Mouse (Mus musculus) ZHBTc4 (cell line): ENCODE measurements around the gene Pikfyve.
A peak's percentile ranks its signal among the peaks of the same experiment; 100 is the strongest.
"Not testable (repeated sequence)": the region's sequence is repeated elsewhere in the genome, so short reads cannot be mapped to it uniquely, and the experiment has no call there.

Source experiments
- DNase-seq: peaks from one replicate; pipeline ENCODE4 v3.0.0-alpha.2; 2011; ENCODE audit warnings: low read depth, low spot score

Pikfyve gene

GRCm38 (mm10) chr1:65185011-65185410, 1.5 kb upstream of the Pikfyve start:
- no peak for DNase-seq

GRCm38 (mm10) chr1:65185524-65186205, 818 bp upstream of the Pikfyve start:
- peak; percentile 26 for DNase-seq

GRCm38 (mm10) chr1:65187074-65187430, 569 bp downstream of the Pikfyve start:
- no peak for DNase-seq

GRCm38 (mm10) chr1:65190172-65190571, 3.7 kb downstream of the Pikfyve start:
- no peak for DNase-seq

- DNase-seq, result no peak
Measured at GRCm38 (mm10) chr1:65193226-65193625, 6.7 kb downstream of the Pikfyve start.

GRCm38 (mm10) chr1:65198425-65198824, 11.9 kb downstream of the Pikfyve start:
- DNase-seq, result no peak

- DNase-seq, result no peak
Measured at GRCm38 (mm10) chr1:65198861-65199260, 12.4 kb downstream of the Pikfyve start.

GRCm38 (mm10) chr1:65204299-65204698, 17.8 kb downstream of the Pikfyve start:
- DNase-seq, result no peak

GRCm38 (mm10) chr1:65213214-65213613, 26.7 kb downstream of the Pikfyve start:
- DNase-seq, result peak; percentile 5

GRCm38 (mm10) chr1:65217567-65217966, 31.1 kb downstream of the Pikfyve start:
- DNase-seq, result no peak

GRCm38 (mm10) chr1:65217972-65218371, 31.5 kb downstream of the Pikfyve start:
- DNase-seq, result no peak

- DNase-seq, result no peak
Measured at GRCm38 (mm10) chr1:65223654-65224053, 37.2 kb downstream of the Pikfyve start.

- no peak for DNase-seq
Measured at GRCm38 (mm10) chr1:65227681-65228080, 41.2 kb downstream of the Pikfyve start.

GRCm38 (mm10) chr1:65229768-65230167, 43.3 kb downstream of the Pikfyve start:
- DNase-seq, result not testable (repeated sequence)

- DNase-seq, result no peak
Measured at GRCm38 (mm10) chr1:65230566-65230965, 44.1 kb downstream of the Pikfyve start.

- no peak for DNase-seq
Measured at GRCm38 (mm10) chr1:65237712-65238111, 51.2 kb downstream of the Pikfyve start.

GRCm38 (mm10) chr1:65245637-65246036, 59.2 kb downstream of the Pikfyve start:
- DNase-seq, result no peak

- no peak for DNase-seq
Measured at GRCm38 (mm10) chr1:65280461-65280860, 94.0 kb downstream of the Pikfyve start.

GRCm38 (mm10) chr1:65281756-65282155, 95.3 kb downstream of the Pikfyve start, which contains the start of gene Pth2r:
TSS of gene Pth2r (plus strand) at chr1:65282056.
- no peak for DNase-seq

GRCm38 (mm10) chr1:65282766-65283165, 96.3 kb downstream of the Pikfyve start:
- DNase-seq, result peak; percentile 60

- DNase-seq, result no peak
Measured at GRCm38 (mm10) chr1:65308476-65308875, 122.0 kb downstream of the Pikfyve start.

GRCm38 (mm10) chr1:65311214-65311933, 124.9 kb downstream of the Pikfyve start:
- peak; percentile 38 for DNase-seq

GRCm38 (mm10) chr1:65312118-65312517, 125.6 kb downstream of the Pikfyve start:
- DNase-seq, result peak; percentile 62
